Mouse (Mus musculus): ENCODE measurements around the gene Plek2.
A peak's percentile ranks its signal among the peaks of the same experiment; 100 is the strongest.

Gene Plek2

DNA sequence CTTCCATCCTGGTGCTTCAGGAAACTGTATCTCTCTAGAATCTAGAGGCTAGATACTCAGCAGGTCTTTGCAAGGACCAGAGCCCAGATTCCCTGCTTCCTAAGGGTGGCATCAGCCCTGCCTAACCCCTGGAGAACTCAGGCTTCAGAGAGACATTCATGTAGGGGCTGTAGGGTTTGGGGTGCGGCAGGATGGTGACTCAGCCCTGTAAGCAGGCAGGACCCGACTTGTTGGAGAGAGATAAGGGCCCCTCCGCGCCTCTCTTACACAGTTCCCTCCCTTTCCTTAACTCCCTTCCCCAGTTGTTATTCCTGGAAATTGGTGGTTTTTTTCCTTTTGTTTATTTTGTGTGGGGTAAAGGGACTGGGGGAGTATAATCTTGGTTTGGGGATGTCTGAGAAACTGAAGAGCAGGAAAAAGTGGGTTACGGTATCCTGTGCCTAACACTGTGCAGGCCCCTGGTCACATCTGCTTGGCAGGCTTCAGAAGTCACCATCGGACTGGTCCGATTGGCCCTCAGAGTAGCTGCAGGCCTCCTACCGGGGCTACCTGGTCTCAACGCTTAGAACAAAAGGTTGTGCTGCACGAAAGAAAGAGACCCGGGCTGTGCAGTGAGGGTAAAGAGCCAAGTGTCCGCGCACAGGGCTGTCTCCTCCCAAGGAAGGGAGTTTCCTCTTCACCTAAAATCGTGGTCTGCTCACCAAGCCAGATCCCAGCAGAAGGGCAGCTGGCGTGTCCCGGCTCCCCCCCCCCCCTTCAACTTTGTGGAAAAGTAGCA lies 4.1 kb upstream of the Plek2 start:
- DNase-seq (ENCODE audit: low read depth, low spot score), result no peak

DNA sequence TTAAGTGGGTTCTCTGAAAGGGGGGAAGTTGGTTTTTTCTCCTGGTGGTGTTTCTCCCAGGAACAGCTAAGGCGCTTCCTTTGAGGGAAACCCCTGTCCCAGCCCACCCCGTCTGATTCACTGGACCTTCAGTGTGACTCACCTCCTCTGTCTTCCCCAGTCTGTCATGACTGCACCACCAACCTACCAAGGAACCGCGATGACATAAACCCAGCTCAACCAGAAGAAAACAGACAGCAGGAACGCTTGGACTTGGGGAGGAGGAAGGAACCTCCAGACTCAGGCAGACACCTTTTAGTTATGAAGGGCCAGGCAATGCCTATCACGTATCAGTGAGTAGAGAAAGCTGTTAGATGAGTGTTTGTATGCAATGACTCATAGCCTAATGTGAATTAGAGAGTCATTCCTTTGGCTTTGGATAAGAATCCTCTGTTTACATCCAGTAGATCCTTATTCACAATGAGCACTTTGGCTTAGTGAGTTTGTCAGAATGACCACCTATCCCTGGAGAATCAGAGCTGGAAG lies 1.4 kb upstream of the Plek2 start:
- DNase-seq (ENCODE audit: low read depth, low spot score), result no peak

DNA sequence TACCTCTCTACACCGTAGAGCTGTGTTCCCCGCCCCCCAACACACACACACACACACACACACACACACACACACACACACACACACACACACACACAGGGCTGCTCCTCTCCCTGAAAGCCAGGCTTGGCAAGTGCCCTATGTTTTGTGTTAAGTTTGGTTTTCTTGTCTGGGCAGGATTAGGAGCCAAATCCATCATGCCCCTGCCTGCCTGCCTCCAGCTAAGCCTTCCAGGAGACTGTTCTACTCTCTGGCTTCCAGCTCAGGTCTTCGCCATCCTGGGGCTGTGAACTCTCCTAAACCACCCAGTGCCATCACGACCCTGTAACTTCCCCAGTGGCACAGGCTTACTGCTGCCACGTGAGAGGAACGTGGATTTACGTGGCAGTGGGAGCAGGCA lies 2.3 kb downstream of the Plek2 start:
- no peak for DNase-seq (ENCODE audit: low read depth, low spot score)

DNA sequence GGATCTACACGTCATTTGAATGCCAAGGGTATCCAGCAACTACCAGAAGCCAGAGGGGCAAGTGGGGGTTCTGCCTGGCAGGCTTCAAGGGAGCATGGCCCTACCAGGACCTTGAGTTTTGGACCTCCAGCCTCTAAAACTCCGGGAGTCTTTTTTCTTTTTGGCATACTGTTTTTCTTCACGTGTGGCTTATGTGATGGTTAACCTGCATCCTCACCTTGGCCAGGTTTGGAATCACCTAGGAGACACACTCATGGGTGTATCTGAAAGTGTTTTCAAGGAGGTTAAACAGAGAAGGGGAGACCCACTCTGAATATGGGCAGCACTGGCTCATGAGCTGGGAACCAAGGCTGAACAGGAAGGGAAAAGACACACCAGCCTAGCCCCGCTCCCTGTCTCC lies 3.5 kb downstream of the Plek2 start:
- no peak for DNase-seq (ENCODE audit: low read depth, low spot score)

DNA sequence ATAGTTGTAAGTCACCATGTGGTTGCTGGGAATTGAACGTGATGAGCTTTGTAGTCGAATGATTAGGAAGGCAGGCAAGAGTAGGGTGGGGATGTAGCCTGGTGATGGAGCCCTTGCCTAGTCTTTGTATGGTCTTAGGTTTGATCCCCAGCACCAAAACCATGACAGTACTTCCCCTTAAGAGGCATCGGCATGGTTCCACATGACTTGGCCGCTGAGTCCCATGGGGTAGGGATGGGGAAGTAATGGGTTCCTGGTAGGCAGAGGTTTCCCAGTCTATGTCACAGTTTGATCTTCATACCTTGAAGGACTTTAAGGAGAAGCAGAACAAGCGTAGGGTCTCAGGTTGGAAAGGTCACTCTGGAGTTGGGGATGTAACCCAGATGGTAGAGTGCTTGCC lies 5.3 kb downstream of the Plek2 start:
- DNase-seq (ENCODE audit: low read depth, low spot score), result no peak

DNA sequence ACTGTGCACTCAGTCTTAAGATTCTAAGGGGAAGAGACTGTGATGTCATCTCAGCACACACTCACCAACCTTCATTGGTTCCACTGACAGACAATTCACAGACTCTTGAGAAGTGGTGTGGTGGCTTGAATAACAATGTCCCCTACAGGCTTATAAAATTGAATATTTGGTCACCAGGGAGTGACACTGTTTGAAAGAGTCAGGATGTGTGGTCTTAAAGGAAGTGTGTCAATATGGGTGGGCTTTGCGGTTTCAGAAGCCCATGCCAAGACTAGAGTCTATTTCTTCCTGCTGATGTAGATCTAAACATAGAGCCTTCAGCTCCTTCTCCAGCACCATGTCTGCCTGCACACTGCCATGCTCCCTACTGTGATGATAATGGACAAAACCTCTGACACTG lies 8.9 kb downstream of the Plek2 start:
- no peak for DNase-seq (ENCODE audit: low read depth, low spot score)

DNA sequence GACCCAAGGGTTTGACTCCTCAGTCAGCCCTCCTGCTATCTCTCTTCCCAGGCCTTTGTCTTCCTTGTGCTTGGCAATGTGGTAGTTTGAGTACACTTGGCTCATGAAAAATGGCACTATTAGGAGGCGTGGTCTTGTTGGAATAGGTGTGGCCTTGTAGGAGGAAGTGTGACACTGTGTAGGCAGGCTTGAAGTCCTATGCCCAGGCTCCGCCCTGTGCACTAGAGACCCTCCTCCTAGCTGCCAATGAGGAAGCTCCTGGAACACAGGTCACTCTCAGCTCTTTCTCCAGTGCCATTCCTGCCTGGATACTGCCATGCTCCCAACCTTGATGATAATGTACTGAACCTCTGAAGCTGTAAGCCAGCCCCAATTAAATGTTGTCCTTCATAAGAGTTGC lies 15.6 kb downstream of the Plek2 start:
- DNase-seq (ENCODE audit: low read depth, low spot score), result no peak

DNA sequence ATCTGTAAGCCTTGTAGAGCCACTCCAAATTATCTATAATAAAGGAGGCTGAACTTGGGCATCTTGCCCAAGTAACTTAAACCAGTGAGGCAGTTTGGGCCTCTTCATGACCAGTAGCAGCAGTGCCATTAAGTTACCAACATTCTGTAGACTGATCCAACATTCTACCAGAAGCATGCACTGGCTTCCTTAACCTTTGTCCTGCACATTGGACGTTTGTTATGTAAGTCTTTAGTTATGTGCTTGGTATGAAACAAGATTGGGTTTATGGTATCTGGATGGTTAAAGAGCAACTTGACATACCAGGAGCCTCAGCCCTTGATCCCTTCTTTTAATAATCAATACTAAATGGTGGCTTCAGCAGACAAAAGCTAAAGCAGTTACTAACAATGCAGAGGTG lies 16.7 kb downstream of the Plek2 start:
- DNase-seq (ENCODE audit: low read depth, low spot score), result no peak

DNA sequence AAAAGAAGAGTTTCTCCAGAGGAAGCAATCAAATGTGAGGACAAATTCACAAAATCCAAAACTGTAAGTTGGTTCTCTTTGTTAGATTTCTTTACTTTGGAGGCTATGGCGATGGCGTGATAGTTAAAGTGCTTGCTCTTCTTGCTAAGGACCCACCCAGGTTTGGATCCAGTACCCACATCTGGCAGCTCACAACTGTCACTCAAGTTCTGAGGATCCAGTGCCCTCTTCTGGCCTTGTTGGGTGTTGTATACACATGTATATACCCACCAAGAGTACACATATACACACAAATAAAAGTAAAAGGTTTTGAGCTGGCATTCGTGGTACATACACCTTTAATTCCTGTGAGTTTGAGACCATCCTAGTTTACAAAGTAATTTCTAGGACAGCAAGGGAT lies 32.2 kb downstream of the Plek2 start:
- no peak for DNase-seq (ENCODE audit: low read depth, low spot score)

DNA sequence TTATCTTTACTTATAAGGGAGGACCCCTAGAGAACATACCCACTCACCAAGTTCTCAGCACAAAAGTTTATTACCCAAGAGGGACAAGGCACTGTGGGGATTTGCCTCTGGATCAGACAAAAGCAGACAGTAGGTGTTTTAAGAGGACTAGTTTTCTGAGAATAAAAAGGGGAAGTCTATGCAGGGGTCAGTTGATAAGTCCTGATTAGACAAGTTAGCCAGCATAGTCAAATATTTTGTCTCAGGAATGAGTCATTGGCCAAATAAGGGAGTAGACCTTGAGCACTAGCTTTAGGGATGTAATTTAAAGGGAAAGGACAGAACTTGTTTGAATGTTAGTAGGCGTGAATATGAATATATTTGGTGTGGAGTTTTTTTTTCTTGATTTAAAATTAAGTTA lies 38.6 kb downstream of the Plek2 start:
- DNase-seq (ENCODE audit: low read depth, low spot score), result no peak

DNA sequence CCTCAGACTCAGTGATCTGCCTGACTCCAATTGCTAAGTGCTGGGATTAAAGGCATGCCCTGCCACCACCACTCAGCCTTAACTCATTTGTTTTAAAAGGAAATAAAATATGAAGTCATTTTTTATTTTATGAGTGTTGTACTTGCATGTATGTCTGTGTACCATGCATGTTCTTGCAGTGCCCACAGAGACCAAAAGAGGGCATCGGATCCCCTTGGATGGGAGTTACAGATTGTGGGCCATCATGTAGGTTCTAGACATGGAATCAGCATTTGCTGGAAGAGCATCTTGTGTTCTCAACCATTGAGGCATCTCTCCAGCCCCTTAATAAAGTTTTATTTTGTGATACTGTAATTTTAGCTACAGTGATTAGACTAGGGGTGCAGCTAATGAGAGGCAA lies 41.3 kb downstream of the Plek2 start:
- no peak for DNase-seq (ENCODE audit: low read depth, low spot score)

DNA sequence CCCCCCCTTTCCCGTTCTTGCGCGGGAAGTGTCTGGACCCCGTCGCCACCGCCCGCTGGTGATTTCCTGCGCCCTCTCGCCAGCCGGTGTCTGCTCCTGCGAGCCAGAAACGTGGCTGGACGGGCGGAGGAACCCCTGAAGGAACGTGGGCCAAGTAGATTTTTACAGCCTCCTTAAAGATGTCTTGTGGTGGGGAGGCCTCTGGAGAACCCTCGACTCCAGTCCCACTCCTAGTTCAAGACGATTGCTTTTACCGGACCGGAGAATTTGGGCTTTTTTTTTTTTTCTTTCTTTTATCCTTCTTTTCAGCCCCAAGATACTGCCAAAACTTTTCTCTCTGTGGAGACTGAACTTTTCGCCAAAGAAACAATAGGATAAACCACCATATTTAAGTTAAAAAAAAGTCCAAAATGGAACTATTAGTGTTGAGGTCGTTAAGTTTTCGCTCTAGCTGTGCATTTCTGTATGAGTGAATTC lies 44.5 kb downstream of the Plek2 start:
- DNase-seq (ENCODE audit: low read depth, low spot score), result no peak

DNA sequence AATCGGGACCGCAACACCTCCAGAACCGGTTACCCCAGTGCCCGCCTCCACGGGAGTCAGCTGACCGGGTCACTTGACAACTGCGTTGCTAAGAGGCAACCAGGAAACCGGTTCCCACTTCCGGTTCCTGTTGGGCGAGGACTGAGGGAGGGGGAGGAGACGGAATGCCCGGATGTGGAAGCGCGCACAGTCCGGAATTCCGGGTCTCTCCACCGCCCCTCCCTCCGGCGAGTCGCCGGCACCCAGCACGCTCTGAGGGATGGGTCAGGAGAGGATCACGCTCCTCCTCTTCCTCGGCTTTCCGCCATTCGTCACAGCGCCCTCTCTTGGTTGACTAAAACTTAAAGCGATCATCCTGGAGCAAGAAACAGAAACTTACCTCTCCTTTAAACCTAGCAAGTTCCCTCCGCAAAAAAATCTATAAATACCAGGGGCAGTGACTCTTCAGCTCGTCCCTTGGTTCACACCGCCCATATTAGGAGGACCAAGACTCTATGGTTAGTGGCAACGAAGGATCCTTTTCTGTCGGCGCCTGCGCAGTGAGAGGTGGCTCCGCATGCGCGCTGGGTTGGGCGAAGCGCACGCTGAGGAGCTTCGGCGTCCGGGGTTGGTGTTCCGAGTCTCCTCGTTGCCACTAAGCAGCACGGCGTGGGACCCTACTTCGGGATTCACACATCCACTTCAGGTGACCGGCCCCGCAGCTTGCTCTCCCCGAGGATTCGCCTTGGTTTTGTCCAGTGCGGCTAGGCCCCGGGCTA lies 45.1 kb downstream of the Plek2 start, which contains the start of the genes Atp6v1d and Eif2s1:
Gene Atp6v1d (minus strand): TSS at position 143 of the 758 bp plus-strand sequence.
Gene Eif2s1 (plus strand): TSS at position 324 of the 758 bp plus-strand sequence.
- DNase-seq (ENCODE audit: low read depth, low spot score), result peak; percentile 100

DNA sequence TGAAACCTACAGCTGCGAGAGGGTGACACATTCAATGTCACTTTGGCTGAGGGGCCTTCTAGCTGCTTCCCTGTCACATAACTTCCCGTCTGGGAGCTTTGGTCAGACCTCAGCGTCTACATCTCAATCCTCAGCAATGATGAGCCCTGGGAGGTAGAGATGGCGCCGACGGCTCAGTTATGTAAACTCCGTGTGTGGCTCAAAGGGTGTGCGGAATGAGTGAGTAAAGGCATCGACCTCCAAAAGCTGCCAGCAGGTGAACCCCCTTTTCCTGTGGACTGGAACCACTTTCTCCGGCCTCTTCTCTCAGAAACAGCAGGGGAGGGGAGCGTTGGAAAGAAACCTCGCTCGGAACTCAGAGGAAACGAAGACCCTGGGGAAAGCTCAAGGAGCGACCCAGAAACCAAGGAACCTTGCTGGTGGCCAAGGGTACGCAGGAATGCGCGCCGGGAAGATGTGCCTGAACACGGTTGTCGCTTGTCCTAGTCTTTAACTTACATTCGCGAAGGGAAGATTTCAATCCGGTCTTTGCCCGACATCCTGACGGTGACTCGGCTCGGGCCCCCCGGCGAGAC lies 45.8 kb downstream of the Plek2 start:
- no peak for DNase-seq (ENCODE audit: low read depth, low spot score)

DNA sequence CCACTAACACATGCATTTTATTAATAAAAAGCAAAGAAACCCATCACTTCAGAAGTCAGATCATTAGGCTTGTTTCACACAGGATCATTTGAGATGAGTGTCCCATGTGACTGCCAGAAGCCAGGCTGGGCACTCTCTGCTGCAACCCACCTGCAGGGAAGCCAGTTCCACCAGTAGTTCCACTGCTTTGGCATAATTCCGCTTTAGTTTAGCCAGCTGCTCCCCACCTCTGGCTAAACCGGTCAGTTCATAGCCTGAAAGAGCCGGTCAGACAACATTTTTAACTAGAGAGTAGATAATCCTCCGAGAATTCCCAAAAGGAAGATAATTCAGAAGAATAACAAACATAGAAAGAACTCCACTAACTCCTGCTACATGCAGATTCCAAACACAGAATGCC lies 58.5 kb downstream of the Plek2 start:
- DNase-seq (ENCODE audit: low read depth, low spot score), result no peak

DNA sequence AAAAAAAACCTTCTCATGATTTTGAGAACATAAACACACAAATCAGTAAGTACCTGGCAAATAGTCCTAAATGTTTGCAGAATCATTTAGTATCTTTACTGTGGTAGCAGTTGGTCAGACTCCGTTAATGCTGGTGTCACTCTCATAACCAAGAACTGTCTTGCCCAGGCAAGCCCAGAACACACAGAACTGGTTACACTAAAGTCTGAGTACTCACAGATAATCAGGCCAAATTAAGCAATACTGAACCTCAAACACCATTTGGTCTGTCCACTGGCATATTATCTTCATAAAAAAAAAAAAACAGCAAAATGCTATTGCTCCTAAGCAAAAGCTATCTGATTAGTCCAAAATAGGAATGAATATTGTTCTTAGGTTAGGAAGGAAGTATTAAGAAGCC lies 64.3 kb downstream of the Plek2 start:
- no peak for DNase-seq (ENCODE audit: low read depth, low spot score)

DNA sequence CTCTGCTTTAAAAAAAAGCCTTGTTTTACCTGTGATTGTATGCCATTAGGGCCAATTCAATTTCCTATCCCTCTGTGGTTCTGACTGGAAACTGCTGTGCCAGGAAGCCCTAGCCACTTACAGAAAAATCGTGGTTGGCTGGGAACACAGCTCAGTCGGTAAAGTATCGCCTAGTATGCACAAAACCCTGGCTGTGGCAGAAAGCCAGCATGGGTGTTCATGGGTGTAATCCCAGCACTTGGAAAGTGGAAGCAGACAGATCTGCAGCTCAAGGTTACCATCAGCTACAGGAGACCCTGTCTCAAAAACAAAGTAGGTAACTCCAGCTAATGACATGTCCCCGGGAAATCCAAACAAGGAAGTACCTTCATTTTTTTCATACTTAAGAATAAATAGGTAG lies 66.9 kb downstream of the Plek2 start:
- DNase-seq (ENCODE audit: low read depth, low spot score), result no peak
